Mouse (Mus musculus) hindbrain, postnatal 0 days (tissue): Measurements from ENCODE around the gene L3mbtl1. TPM values are rescaled to one million over a fixed set of nuclear protein-coding genes. Genes with fewer than 3 reads are reported as not detected.

ENCODE experiments used
- ATAC-seq: fragments of 200-750 bp; cut with Nextera tagmentation; 2 replicates; pipeline ENCODE4 v1.8.0; 2017; ENCODE audit warnings: mild to moderate bottlenecking, moderate TSS enrichment, moderate library complexity
- DNase-seq: peaks from one replicate; pipeline ENCODE4 v3.0.0-alpha.2; 2015; ENCODE audit warnings: low spot score
- H3K27ac ChIP-seq: fragments of 300-500 bp; sonication (generic); 2 replicates; pipeline ENCODE4 v1.5.1; 2014; ENCODE audit warnings: mild to moderate bottlenecking
- H3K27me3 ChIP-seq: fragments of 300-500 bp; sonication (generic); 2 replicates; pipeline ENCODE4 v1.6.1; 2014; ENCODE audit warnings: low read length, mixed read lengths; ENCODE audit not compliant: insufficient read depth
- H3K36me3 ChIP-seq: fragments of 300-500 bp; sonication (generic); 2 replicates; pipeline ENCODE4 v1.6.1; 2014; ENCODE audit warnings: low read length, mixed read lengths; ENCODE audit not compliant: insufficient read depth
- H3K4me1 ChIP-seq: fragments of 300-500 bp; sonication (generic); 2 replicates; pipeline ENCODE4 v1.6.1; 2014; ENCODE audit warnings: antibody characterized with exemption, low read length, mixed read lengths; ENCODE audit not compliant: insufficient read depth
- H3K4me2 ChIP-seq: fragments of 300-500 bp; sonication (generic); 2 replicates; pipeline ENCODE4 v1.6.1; 2014; ENCODE audit warnings: low read depth, mild to moderate bottlenecking, low read length, moderate library complexity, mixed read lengths
- H3K4me3 ChIP-seq: fragments of 300-500 bp; sonication (generic); 2 replicates; pipeline ENCODE4 v1.5.1; 2014; ENCODE audit warnings: low read length
- H3K9ac ChIP-seq: fragments of 300-500 bp; sonication (generic); replicated peaks from 2 replicates; pipeline ENCODE4 v1.6.1; 2014; ENCODE audit warnings: mild to moderate bottlenecking, low read length, moderate library complexity, mixed read lengths
- H3K9me3 ChIP-seq: fragments of 300-500 bp; sonication (generic); 2 replicates; pipeline ENCODE4 v1.6.1; 2016; ENCODE audit warnings: low read length, mixed read lengths
- CTCF ChIP-seq: IDR thresholded peaks from 2 replicates; pipeline ENCODE4 v1.5.1; 2016; ENCODE audit warnings: antibody characterized with exemption, control low read depth, low read depth
- WGBS: fragments of 180-500 bp; shearing (Covaris S2); extraction: QIAGEN DNeasy Blood & Tissue Kit; methylation state at CpG from one replicate; pipeline ENCODE4 v1.1.7; 2014; 5-methylcytosine and 5-hydroxymethylcytosine counted together
- polyA plus RNA-seq: library from polyadenylated mRNA; unstranded; fragments of >200 nt; fragmentation: Nextera tagmentation; extraction: Ambion mirVana; gene quantifications from 2 replicates; pipeline ENCODE4 v1.2.1, GENCODE M21; 2015
- total RNA-seq: library from RNA; depleted of rRNA; stranded (reverse); fragments of >200 nt; gene quantifications from 2 replicates; pipeline ENCODE4 v1.2.3, GENCODE M21; 2014

L3mbtl1 gene
- total and polyA plus RNA-seq, 2 experiments from 2014 or later = 8.1 to 38.4 TPM

DNA sequence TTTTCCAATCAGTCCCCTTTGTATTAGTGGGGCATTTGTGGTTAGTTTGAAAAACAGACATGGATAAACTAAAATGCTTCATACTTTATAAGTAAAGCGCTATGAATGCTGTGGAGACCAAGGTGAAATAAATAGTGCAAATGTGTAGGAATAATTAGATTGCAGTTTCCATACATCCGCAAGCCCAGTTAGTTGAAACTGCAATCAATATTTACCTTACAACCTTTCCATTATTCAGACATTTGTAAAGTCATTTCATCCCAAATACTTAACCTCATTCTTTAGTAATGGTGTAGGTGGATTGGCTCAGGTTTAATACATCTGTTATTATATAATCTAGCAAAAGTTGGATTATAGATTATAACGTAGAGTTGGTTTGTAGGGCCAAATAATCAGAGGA is 7.6 kb upstream of the L3mbtl1 start:
- TF ChIP-seq CTCF = no peak
- Histone ChIP-seq H3K9me3 (no peaks in the 10 kb centered on the region), H3K4me1 (peaks cover 7% of the 10 kb centered on the region), H3K9ac (no peak overlapping the region), H3K4me2 (no peak overlapping the region), H3K4me3 (no peak overlapping the region), H3K27me3 (no peaks in the 10 kb centered on the region), H3K36me3 (peaks cover 56% of the 10 kb centered on the region), H3K27ac (no peak overlapping the region)
- WGBS = 92% methylated on average over 3 of the region's 3 CpGs
- ATAC-seq (no peak), DNase-seq (no peak)

DNA sequence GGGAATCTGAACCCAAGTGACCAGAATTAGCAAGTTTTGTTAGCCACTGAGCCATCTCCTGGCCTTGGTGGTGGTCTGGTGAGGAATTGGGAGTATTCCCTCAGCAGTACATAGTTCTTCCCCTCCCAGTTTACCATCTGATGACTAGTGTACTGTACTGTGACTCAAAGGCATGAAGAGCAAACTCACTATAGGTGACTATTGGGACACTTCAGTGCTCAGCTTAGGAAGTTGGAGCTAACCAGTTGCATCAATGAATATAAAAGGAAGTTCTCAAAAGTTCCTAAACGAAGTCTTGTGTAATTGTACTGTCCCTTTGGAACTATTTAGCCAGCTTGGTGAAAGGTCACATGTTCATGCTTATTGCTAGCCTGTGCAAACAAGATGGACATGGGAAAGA is 3.7 kb upstream of the L3mbtl1 start:
- H3K9me3 ChIP-seq = no peaks in the 10 kb centered on the region
- no peak for TF ChIP-seq CTCF
- no peak overlapping the region for H3K4me3 ChIP-seq
- H3K27ac ChIP-seq = no peak overlapping the region
- H3K4me1 ChIP-seq = no peaks in the 10 kb centered on the region
- H3K9ac ChIP-seq = no peak overlapping the region
- H3K4me2 ChIP-seq = no peak overlapping the region
- peaks cover 43% of the 10 kb centered on the region for H3K36me3 ChIP-seq
- H3K27me3 ChIP-seq = no peaks in the 10 kb centered on the region
- DNase-seq (no peak), ATAC-seq (no peak)
- WGBS = 71% methylated on average over 1 of the region's 1 CpGs

DNA sequence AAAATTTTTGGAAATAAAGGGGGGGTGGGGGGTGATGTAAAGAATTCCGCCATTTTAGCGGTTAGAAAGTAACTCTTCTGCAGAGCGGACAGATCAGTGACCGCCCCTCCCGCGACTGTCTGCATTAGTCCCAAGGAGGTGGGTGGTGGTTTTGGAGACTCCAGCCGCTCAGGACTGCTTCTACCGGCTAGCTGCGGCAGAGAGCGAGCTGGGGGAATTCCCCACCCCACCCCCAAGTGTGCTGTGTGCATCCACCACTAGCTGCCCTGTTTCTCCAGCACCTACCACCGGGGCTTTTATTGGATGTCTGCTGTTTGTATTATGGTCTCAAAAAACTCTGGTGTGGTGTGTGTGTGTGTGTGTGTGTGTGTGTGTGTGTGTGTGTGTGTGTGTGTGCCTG is 659 bp downstream of the L3mbtl1 start:
- peak; percentile 29 for DNase-seq
- Histone ChIP-seq H3K4me2 (peak overlapping the region; percentile 98), H3K9ac (peak overlapping the region; percentile 64; the same call in 1 of the 2 replicates), H3K27me3 (no peaks in the 10 kb centered on the region), H3K36me3 (peaks cover 19% of the 10 kb centered on the region; the same call in 1 of the 2 replicates), H3K4me3 (peak overlapping the region; percentile 66), H3K27ac (peak overlapping the region; percentile 80; the same call in 1 of the 2 replicates), H3K4me1 (no peaks in the 10 kb centered on the region), H3K9me3 (no peaks in the 10 kb centered on the region)
- WGBS = 10% methylated on average over 11 of the region's 11 CpGs
- no peak for TF ChIP-seq CTCF
- peak; percentile 30; the same call in 1 of the 2 replicates for ATAC-seq

DNA sequence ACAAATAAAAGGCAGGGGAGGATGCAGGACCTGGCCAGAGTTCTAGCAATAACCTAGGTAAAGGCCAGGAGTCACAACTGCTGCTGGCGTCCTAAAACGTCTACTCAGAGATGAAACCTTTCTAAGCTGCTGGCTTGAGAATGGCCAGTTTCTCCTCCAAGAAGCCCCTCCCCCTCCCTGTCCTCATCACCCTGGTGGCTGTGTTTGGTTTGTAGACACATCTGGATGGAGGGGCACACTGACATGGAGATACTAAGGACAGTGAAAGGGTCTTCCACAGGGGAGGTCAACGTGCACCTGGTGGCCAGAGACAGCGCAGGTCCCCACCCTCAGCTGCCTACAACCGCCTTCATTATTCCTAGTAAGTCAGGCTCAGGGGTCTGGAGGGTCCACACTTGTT is 3.7 kb downstream of the L3mbtl1 start:
- no peak for DNase-seq
- Histone ChIP-seq H3K4me1 (no peaks in the 10 kb centered on the region), H3K9me3 (no peaks in the 10 kb centered on the region), H3K27me3 (no peaks in the 10 kb centered on the region), H3K4me2 (no peak overlapping the region), H3K27ac (no peak overlapping the region), H3K4me3 (no peak overlapping the region), H3K36me3 (no peaks in the 10 kb centered on the region), H3K9ac (no peak overlapping the region)
- no peak for ATAC-seq
- WGBS = 89% methylated on average over 5 of the region's 5 CpGs
- no peak for TF ChIP-seq CTCF

DNA sequence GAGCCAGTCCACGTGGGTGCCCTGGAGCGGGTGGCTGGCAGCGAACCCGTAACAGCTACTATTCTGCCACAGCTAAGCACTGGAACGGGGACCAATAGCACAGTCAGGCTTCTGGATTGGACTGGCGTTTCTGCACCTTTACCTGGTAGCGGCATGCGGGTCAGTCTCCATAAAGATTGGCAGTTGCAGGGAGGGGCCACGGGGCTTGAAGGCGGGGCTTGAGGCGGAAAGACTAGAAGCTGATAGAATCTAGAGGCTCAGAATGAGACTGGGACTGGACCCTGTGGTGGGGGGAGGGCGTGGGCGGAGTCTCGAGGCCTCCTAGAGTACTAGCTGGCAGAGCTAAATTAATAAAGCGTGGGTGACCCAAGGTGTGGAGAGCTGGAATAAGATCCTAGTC is 4.5 kb downstream of the L3mbtl1 start:
- H3K27me3 ChIP-seq = no peaks in the 10 kb centered on the region
- peak; percentile 53 for ATAC-seq
- no peak overlapping the region for H3K4me3 ChIP-seq
- H3K36me3 ChIP-seq = no peaks in the 10 kb centered on the region
- no peak for TF ChIP-seq CTCF
- H3K4me1 ChIP-seq = no peaks in the 10 kb centered on the region
- H3K9me3 ChIP-seq = no peaks in the 10 kb centered on the region
- no peak overlapping the region for H3K9ac ChIP-seq
- no peak overlapping the region for H3K27ac ChIP-seq
- WGBS = 31% methylated on average over 15 of the region's 15 CpGs
- peak; percentile 25 for DNase-seq
- peak overlapping the region; percentile 26 for H3K4me2 ChIP-seq

DNA sequence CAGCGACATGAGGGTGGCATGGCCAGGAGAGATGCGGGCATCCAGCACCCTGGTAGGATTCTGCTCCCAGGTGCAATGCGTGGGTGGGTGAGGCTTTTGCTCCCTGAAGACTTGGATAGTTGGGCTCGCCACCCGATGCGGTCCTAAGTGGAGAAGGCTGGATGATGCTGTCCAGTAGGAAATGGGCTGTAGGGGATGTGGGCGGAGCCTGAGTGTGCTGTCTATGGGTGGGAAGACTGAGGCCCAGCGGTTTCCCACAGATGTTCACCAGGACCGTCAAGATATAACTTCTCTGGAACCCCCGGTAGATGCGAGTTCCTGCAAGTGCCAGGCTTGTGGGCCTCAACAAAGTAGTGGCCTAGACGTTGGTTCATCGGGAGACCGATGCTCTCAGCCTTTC is 4.9 kb downstream of the L3mbtl1 start:
- WGBS = 72% methylated on average over 14 of the region's 14 CpGs
- no peaks in the 10 kb centered on the region for H3K9me3 ChIP-seq
- no peaks in the 10 kb centered on the region for H3K4me1 ChIP-seq
- peak; percentile 11; the same call in 1 of the 2 replicates for ATAC-seq
- no peaks in the 10 kb centered on the region for H3K36me3 ChIP-seq
- no peak overlapping the region for H3K9ac ChIP-seq
- no peaks in the 10 kb centered on the region for H3K27me3 ChIP-seq
- DNase-seq = no peak
- peak overlapping the region; percentile 26 for H3K4me2 ChIP-seq
- no peak overlapping the region for H3K4me3 ChIP-seq
- no peak for TF ChIP-seq CTCF
- H3K27ac ChIP-seq = no peak overlapping the region

DNA sequence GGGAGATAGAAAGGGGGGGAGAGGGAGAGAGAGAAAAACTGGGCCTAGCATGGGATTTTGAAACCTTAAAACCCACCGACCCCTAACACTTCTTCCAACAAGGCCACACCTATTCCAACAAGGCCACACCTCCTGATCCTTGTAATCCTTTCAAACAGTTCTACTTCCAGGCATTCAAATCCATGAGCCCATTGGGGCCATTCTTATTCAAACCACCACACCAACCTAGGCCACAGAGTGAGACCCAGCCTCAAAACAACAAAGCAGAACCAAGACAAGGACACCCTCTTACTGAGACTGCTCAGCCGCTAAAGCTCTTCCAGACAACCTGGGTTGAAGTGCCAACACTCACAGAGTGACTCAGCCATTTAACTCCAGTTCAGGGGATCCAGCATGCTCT is 7.5 kb downstream of the L3mbtl1 start:
- ATAC-seq = no peak
- H3K9ac ChIP-seq = no peak overlapping the region

More for the DNA sequence above, 7.5 kb downstream of the L3mbtl1 start:
- WGBS = 94% methylated on average over 2 of the region's 2 CpGs
- H3K4me1 ChIP-seq = no peaks in the 10 kb centered on the region
- H3K27me3 ChIP-seq = no peaks in the 10 kb centered on the region
- no peak for DNase-seq
- H3K9me3 ChIP-seq = no peaks in the 10 kb centered on the region
- TF ChIP-seq CTCF = no peak
- H3K4me2 ChIP-seq = no peak overlapping the region
- H3K27ac ChIP-seq = no peak overlapping the region
- H3K36me3 ChIP-seq = no peaks in the 10 kb centered on the region
- no peak overlapping the region for H3K4me3 ChIP-seq
